Mouse (Mus musculus) MEL (cell line): ENCODE measurements around the gene Cmss1. TPM values are rescaled to one million over a fixed set of nuclear protein-coding genes. Genes with fewer than 3 reads are reported as not detected.

ENCODE experiments used
- DNase-seq: peaks from one replicate; pipeline ENCODE4 v3.0.0; 2011; ENCODE audit warnings: low read depth, low spot score
- H3K27ac ChIP-seq: 2 replicates; pipeline ENCODE4 v1.5.1; 2012; ENCODE audit warnings: low read depth, mild to moderate bottlenecking, control low read depth, low read length, moderate library complexity; ENCODE audit not compliant: control insufficient read depth
- H3K27me3 ChIP-seq, 2 experiments: fragments of 150-350 bp in 1 of 2; sonication (generic) in 1 of 2; 2 replicates each; pipeline ENCODE4 v1.6.1; 2012; ENCODE audit warnings: low read length in 2 of 2, mild to moderate bottlenecking in 2 of 2, improper control_type of control experiment in 1 of 2, moderate library complexity in 1 of 2; ENCODE audit not compliant: insufficient read depth in 2 of 2, control insufficient read depth in 1 of 2
- H3K36me3 ChIP-seq, 2 experiments: 2 replicates each; pipeline ENCODE4 v1.6.1; 2012 to 2014; ENCODE audit warnings: low read length in 2 of 2, improper control_type of control experiment in 1 of 2, inconsistent platforms in 1 of 2, mild to moderate bottlenecking in 1 of 2; ENCODE audit not compliant: insufficient read depth in 2 of 2, control insufficient read depth in 1 of 2
- H3K4me1 ChIP-seq, 2 experiments: fragments of 150-350 bp in 1 of 2; sonication (generic) in 1 of 2; 2 replicates each; pipeline ENCODE4 v1.6.1; 2012; ENCODE audit warnings: low read length in 2 of 2, improper control_type of control experiment in 1 of 2, mild to moderate bottlenecking in 1 of 2; ENCODE audit not compliant: insufficient read depth in 2 of 2, control insufficient read depth in 1 of 2
- H3K4me3 ChIP-seq, 2 experiments: fragments of 150-350 bp in 1 of 2; sonication (generic) in 1 of 2; 2 replicates each; pipeline ENCODE4 v1.5.1; 2012; ENCODE audit warnings: low read depth in 2 of 2, low read length in 2 of 2, mild to moderate bottlenecking in 2 of 2, moderate library complexity in 2 of 2, control low read depth in 1 of 2, improper control_type of control experiment in 1 of 2; ENCODE audit not compliant: control insufficient read depth in 1 of 2, insufficient read depth in 1 of 2
- H3K79me2 ChIP-seq: 2 replicates; pipeline ENCODE4 v1.6.1; 2012; ENCODE audit warnings: mild to moderate bottlenecking, low read length, moderate library complexity; ENCODE audit not compliant: control insufficient read depth, poor library complexity, insufficient read depth
- H3K9ac ChIP-seq: 2 replicates; pipeline ENCODE4 v1.6.1; 2012; ENCODE audit warnings: low read depth, mild to moderate bottlenecking, control low read depth, low read length, moderate library complexity; ENCODE audit not compliant: control insufficient read depth, poor library complexity, severe bottlenecking
- H3K9me3 ChIP-seq: fragments of 150-350 bp; sonication (generic); replicated peaks from 2 replicates; pipeline ENCODE4 v1.6.1; 2012; ENCODE audit warnings: mild to moderate bottlenecking, low read length, improper control_type of control experiment, moderate library complexity; ENCODE audit not compliant: insufficient read depth
- BHLHE40 ChIP-seq: IDR thresholded peaks from 2 replicates; pipeline ENCODE4 v1.6.1; 2012; ENCODE audit warnings: low read depth, mild to moderate bottlenecking, inconsistent platforms, low read length, improper control_type of control experiment, borderline replicate concordance
- CHD2 ChIP-seq: IDR thresholded peaks from 2 replicates; pipeline ENCODE4 v1.6.1; 2011; ENCODE audit warnings: low read length, improper control_type of control experiment
- CTCF ChIP-seq, 3 experiments: IDR thresholded peaks in 2 of 3; conservative IDR thresholded peaks in 1 of 3; 2 replicates each; pipeline ENCODE4 v1.5.1; 2011 to 2012; ENCODE audit warnings: low read length in 3 of 3, low read depth in 2 of 3, mild to moderate bottlenecking in 2 of 3, improper control_type of control experiment in 1 of 3, inconsistent platforms in 1 of 3, mixed read lengths in 1 of 3, moderate library complexity in 1 of 3; ENCODE audit not compliant: control insufficient read depth in 1 of 3, insufficient read depth in 1 of 3, poor library complexity in 1 of 3, severe bottlenecking in 1 of 3
- E2F4 ChIP-seq: IDR thresholded peaks from 2 replicates; pipeline ENCODE4 v1.6.1; 2011; ENCODE audit warnings: low read depth, low read length, improper control_type of control experiment, borderline replicate concordance
- EP300 ChIP-seq, 2 experiments: IDR thresholded peaks; 2 replicates each; pipeline ENCODE4 v1.6.1; 2011; ENCODE audit warnings: improper control_type of control experiment in 2 of 2, low read length in 2 of 2, low read depth in 1 of 2, mild to moderate bottlenecking in 1 of 2
- ETS1 ChIP-seq: IDR thresholded peaks from 2 replicates; pipeline ENCODE4 v1.6.1; 2012; ENCODE audit warnings: low read depth, mild to moderate bottlenecking, inconsistent platforms, low read length, improper control_type of control experiment, moderate library complexity
- GABPA ChIP-seq: IDR thresholded peaks from 2 replicates; pipeline ENCODE4 v1.6.1; 2012; ENCODE audit warnings: low read depth, mild to moderate bottlenecking, inconsistent platforms, low read length, improper control_type of control experiment, moderate library complexity
- GATA1 ChIP-seq: IDR thresholded peaks from 2 replicates; pipeline ENCODE4 v1.6.1; 2011; ENCODE audit warnings: low read depth, low read length, improper control_type of control experiment
- HCFC1 ChIP-seq: IDR thresholded peaks from 2 replicates; pipeline ENCODE4 v1.6.1; 2012; ENCODE audit warnings: low read depth, mild to moderate bottlenecking, inconsistent platforms, low read length, improper control_type of control experiment, moderate library complexity
- JUND ChIP-seq: IDR thresholded peaks from 2 replicates; pipeline ENCODE4 v1.6.1; 2011; ENCODE audit warnings: low read depth, mild to moderate bottlenecking, improper control_type of control experiment, low read length
- KAT2A ChIP-seq: conservative IDR thresholded peaks from 2 replicates; pipeline ENCODE4 v1.6.1; 2012; ENCODE audit warnings: low read depth, low read length, improper control_type of control experiment, inconsistent platforms
- MAFK ChIP-seq: IDR thresholded peaks from 2 replicates; pipeline ENCODE4 v1.6.1; 2011; ENCODE audit warnings: low read depth, mild to moderate bottlenecking, low read length, improper control_type of control experiment, borderline replicate concordance
- MAX ChIP-seq: IDR thresholded peaks from 2 replicates; pipeline ENCODE4 v1.6.1; 2011; ENCODE audit warnings: low read length, improper control_type of control experiment
- MAZ ChIP-seq: IDR thresholded peaks from 2 replicates; pipeline ENCODE4 v1.6.1; 2012; ENCODE audit warnings: low read depth, mild to moderate bottlenecking, inconsistent platforms, low read length, improper control_type of control experiment
- MEF2A ChIP-seq: IDR thresholded peaks from 2 replicates; pipeline ENCODE4 v1.6.1; 2014; ENCODE audit warnings: low read depth, mild to moderate bottlenecking, inconsistent platforms, low read length, improper control_type of control experiment; ENCODE audit not compliant: poor library complexity, insufficient replicate concordance, severe bottlenecking; ENCODE audit errors: extremely low read depth
- MXI1 ChIP-seq: IDR thresholded peaks from 2 replicates; pipeline ENCODE4 v1.6.1; 2011; ENCODE audit warnings: mild to moderate bottlenecking, low read depth, low read length, improper control_type of control experiment
- MYB ChIP-seq: IDR thresholded peaks from 2 replicates; pipeline ENCODE4 v1.6.1; 2011; ENCODE audit warnings: mild to moderate bottlenecking, low read depth, low read length, improper control_type of control experiment
- NELFE ChIP-seq: IDR thresholded peaks from 2 replicates; pipeline ENCODE4 v1.6.1; 2011; ENCODE audit warnings: low read depth, low read length, improper control_type of control experiment
- NRF1 ChIP-seq: IDR thresholded peaks from 2 replicates; pipeline ENCODE4 v1.6.1; 2014; ENCODE audit warnings: low read depth, mild to moderate bottlenecking, inconsistent platforms, low read length, improper control_type of control experiment, moderate library complexity; ENCODE audit not compliant: poor library complexity, insufficient read depth, severe bottlenecking
- POLR2AphosphoS2 ChIP-seq: IDR thresholded peaks from 2 replicates; pipeline ENCODE4 v1.6.1; 2011; ENCODE audit warnings: low read length, improper control_type of control experiment
- POLR2AphosphoS5 ChIP-seq: IDR thresholded peaks from 2 replicates; pipeline ENCODE4 v1.6.1; 2012; ENCODE audit warnings: low read depth, borderline replicate concordance, mild to moderate bottlenecking, inconsistent platforms, low read length, moderate library complexity, mixed read lengths
- RCOR1 ChIP-seq: IDR thresholded peaks from 2 replicates; pipeline ENCODE4 v1.6.1; 2012; ENCODE audit warnings: low read depth, mild to moderate bottlenecking, inconsistent platforms, low read length, improper control_type of control experiment
- SIN3A ChIP-seq: IDR thresholded peaks from 2 replicates; pipeline ENCODE4 v1.6.1; 2012; ENCODE audit warnings: low read length, improper control_type of control experiment, inconsistent platforms
- TAL1 ChIP-seq: IDR thresholded peaks from 2 replicates; pipeline ENCODE4 v1.6.1; 2012; ENCODE audit warnings: mild to moderate bottlenecking, inconsistent platforms, low read length, moderate library complexity, mixed read lengths
- TBP ChIP-seq: IDR thresholded peaks from 2 replicates; pipeline ENCODE4 v1.8.0; 2011; ENCODE audit warnings: low read depth, low read length, improper control_type of control experiment
- TCF12 ChIP-seq: IDR thresholded peaks from 2 replicates; pipeline ENCODE4 v1.6.1; 2014; ENCODE audit warnings: low read depth, mild to moderate bottlenecking, inconsistent platforms, low read length, improper control_type of control experiment, moderate library complexity
- USF1 ChIP-seq: IDR thresholded peaks from 2 replicates; pipeline ENCODE4 v1.6.1; 2014; ENCODE audit warnings: low read depth, mild to moderate bottlenecking, inconsistent platforms, low read length, improper control_type of control experiment, moderate library complexity
- ZNF384 ChIP-seq: IDR thresholded peaks from 2 replicates; pipeline ENCODE4 v1.6.1; 2012; ENCODE audit warnings: low read depth, mild to moderate bottlenecking, inconsistent platforms, low read length, improper control_type of control experiment
- polyA plus RNA-seq, 2 experiments: library from polyadenylated mRNA; stranded (reverse) in 1 of 2; unstranded in 1 of 2; fragments of >175 nt in 1 of 2; fragments of >200 nt in 1 of 2; gene quantifications; 2 replicates each; pipeline versions ENCODE4 v1.2.1 to v1.2.4; 2012; ENCODE audit warnings: low replicate concordance in 2 of 2, low read depth in 1 of 2; ENCODE audit not compliant: insufficient read length in 2 of 2, insufficient read depth in 1 of 2, missing spikeins in 1 of 2
- total RNA-seq: library from RNA; depleted of rRNA; stranded (reverse); fragments of 300-350 nt; gene quantifications from 2 replicates; pipeline ENCODE4 v1.2.3, GENCODE M21; 2012

The Cmss1 gene
- total and polyA plus RNA-seq, 3 experiments: 80.9 to 94.7 TPM; not detected in 1

DNA sequence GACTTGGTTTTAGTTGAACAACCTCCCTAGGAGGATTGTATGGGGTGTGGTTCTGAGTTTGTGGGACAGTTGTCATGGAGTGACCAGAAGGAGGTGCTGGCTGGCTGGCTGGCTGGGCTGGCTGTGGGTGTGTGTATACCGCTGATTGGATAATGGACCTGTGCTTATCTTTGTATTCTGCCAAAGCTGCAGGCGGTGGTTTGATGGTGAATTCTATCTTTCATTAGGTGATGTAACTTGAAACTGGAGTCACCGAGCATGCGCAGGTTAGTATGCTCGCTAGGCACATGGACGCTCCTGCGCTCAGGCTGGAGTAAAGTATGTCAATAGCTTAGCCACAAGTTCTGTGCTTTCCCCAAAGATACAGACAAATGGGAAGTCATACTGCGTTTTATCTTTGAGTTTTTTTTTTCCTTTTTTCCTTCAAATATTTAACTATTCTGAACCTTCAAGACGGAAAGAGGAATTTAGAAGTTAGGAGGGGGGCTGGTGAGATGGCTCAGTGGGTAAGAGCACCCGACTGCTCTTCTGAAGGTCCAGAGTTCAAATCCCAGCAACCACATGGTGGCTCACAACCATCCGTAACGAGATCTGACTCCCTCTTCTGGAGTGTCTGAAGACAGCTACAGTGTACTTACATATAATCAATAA is 327.6 kb downstream of the Cmss1 start (continued):
- TF ChIP-seq JUND (0 out of 2 replicates have a peak, but pooled peaks have one; percentile 38), HCFC1 (no peak), E2F4 (no peak), SIN3A (peak; percentile 57), KAT2A (peak; percentile 36; the same call in 1 of the 2 replicates), POLR2AphosphoS5 (no peak), EP300 (IDR thresholded peaks at IDR 0.05; ENCODE audit: low read depth in 1 of 2, low read length in 2 of 2) (peak in 1 of 2 experiments; percentile 44; a peak in 1 of 4 replicates), TCF12 (peak; percentile 50; the same call in 1 of the 2 replicates), MAZ (no peak), MYB (no peak), BHLHE40 (no peak), USF1 (0 out of 2 replicates have a peak, but pooled peaks have one; percentile 22), GABPA (no peak), MAX (peak; percentile 89), RCOR1 (0 out of 2 replicates have a peak, but pooled peaks have one; percentile 23), POLR2AphosphoS2 (peak; percentile 69; the same call in 1 of the 2 replicates), CHD2 (no peak), GATA1 (peak; percentile 69), ETS1 (peak; percentile 81)

DNA sequence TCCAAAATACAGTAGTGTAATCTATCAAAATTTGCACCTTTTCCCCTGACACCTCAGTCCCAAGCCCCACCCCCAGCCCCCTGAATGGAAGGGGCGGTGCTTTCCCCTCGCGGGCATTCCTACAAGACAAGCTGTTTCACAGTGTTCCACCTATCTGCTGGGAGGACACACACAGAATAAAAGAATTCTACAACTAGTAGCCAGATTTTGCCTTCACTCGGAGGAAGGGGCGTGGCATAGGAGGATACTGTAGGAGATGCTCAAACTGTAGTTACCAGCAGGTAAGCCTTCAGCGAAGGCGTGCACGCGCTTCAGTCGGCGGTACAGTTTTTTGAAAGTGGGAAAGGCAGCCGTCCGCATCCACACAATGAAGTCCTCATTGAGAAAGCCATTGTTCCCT is 336.9 kb downstream of the Cmss1 start:
- no peak overlapping the region for H3K27ac ChIP-seq
- no peak overlapping the region for H3K9ac ChIP-seq
- no peaks in the 10 kb centered on the region for H3K9me3 ChIP-seq
- H3K4me3 ChIP-seq: no peak overlapping the region
- H3K36me3 ChIP-seq: no peaks in the 10 kb centered on the region
- H3K79me2 ChIP-seq: no peaks in the 10 kb centered on the region
- DNase-seq: no peak
- no peaks in the 10 kb centered on the region for H3K4me1 ChIP-seq
- peaks cover 0 to 3% of the 10 kb centered on the region in 2 experiments; a peak in 2 of 4 replicates for H3K27me3 ChIP-seq
- TF ChIP-seq CTCF (IDR thresholded peaks at IDR 0.05 in 2 of 3, conservative IDR thresholded peaks at IDR 0.05 in 1 of 3; ENCODE audit: control insufficient read depth in 1 of 3, insufficient read depth in 1 of 3, low read depth in 2 of 3, low read length in 3 of 3, poor library complexity in 1 of 3, severe bottlenecking in 1 of 3): no peak
- no peak for TF ChIP-seq NRF1
- TF ChIP-seq MXI1: no peak
- TF ChIP-seq TBP: no peak
- TF ChIP-seq MAFK: no peak
- no peak for TF ChIP-seq TAL1
- TF ChIP-seq MEF2A: no peak
- no peak for TF ChIP-seq TCF12
- TF ChIP-seq MYB: no peak
- no peak for TF ChIP-seq GATA1
- TF ChIP-seq NELFE: no peak
- TF ChIP-seq KAT2A: no peak
- no peak for TF ChIP-seq MAX
- no peak for TF ChIP-seq SIN3A
- no peak for TF ChIP-seq ZNF384
- TF ChIP-seq E2F4: no peak
- TF ChIP-seq, all 39 proteins: peak for 0
